Mouse (Mus musculus): ENCODE results near the gene Sprr2e. TPM values are rescaled to one million over a fixed set of nuclear protein-coding genes. Genes with fewer than 3 reads are reported as not detected.

Sprr2e gene
- total RNA-seq (2015) (not detected in 2 replicates), total RNA-seq (2017) (not detected in 2 replicates)

DNA sequence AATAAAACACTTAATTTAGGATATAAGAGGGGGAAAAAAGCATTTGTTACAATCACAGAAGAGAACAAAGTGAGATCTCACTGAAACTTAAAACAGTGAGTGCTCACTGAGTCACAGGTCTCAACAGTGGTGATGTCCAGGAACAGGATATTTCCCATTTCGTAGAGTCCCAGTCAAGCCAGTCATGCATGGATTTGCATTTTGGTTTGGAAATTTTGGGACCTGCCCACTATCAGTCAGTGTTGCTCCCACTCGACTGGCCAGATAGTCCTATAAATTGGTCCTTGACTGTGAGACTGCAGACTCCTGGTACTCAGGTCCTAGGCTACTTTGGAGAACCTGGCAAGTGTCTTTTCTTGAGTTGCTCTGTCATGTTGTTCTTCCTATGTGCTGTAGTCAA, at the start of gene Sprr2e:
Sprr2e (plus strand) TSS at position 301 of the 400 bp plus-strand sequence.
- ATAC-seq (replicated peaks; ENCODE audit: poor library complexity): no peak

DNA sequence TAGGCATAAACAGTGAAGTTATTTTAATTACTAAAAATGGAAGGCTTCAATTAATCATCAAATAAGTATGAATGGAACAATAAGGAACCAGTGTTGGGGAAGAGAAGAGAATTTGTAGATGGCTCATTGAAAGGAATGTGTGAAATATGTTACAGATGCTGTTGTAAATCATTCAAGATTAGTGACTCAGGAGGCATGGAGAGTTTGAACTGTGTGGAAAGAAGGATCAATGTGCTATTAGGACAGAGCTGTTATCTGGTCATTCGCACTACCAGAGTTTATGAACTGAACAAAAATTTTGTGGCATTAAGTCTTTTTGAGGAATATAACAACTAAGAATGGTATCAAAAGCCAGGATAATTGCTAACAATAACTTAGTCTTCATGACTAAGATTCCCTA, 44.5 kb upstream of the Sprr2e start:
- ATAC-seq (replicated peaks; ENCODE audit: poor library complexity): no peak

DNA sequence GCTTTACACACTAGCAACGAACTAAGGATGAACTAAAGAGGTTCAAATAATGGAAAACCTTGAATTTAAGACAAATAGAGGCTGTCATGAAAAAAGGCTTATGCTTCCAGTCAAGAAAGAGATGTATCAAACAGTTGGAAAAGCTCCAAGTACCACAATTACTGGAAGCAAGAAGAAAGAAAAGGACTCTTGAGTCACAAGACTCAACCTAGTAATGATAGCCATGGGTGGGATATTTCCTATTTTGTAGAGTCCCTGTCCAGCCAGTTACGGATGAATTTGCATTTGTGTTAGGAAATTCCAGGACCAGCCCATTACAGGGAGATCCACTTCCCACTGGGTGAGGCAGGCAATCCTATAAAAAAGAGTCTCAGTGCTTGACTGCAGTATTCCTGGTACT, 35.6 kb upstream of the Sprr2e start, which contains the start of gene Sprr2b:
Sprr2b (plus strand) TSS at position 301 of the 400 bp plus-strand sequence.
- ATAC-seq (replicated peaks; ENCODE audit: poor library complexity): no peak

DNA sequence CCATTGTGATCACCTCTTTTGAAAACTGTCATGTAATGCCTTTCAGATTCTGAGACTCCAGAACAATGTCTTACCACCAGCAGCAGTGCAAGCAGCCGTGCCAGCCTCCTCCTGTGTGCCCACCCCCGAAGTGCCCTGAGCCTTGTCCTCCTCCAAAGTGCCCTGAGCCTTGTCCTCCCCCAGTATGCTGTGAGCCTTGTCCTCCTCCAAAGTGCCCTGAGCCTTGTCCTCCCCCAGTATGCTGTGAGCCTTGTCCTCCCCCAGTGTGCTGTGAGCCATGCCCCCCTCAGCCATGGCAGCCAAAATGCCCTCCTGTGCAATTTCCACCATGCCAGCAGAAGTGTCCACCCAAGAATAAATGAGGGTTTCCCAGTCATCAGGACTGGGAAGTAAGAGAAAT, 34.6 kb upstream of the Sprr2e start:
- ATAC-seq (replicated peaks; ENCODE audit: poor library complexity): no peak

DNA sequence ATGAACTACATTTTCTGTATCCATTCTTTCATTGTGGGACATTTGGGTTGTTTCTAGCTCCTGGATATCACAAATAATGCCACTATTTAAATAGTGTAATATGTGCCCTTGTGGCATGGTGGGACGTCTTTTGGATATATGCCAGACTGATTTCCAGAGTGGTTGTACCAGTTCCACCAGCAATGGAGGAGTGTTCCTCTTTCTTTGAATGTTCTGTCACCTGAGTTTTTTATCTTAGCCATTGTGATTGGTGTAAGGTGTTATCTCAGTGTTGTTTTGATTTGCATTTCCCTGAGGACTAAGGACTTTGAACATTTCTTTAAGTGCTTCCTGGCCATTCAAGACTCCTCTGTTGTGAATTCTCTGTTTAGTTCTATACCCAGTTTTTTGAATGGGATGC, 15.7 kb upstream of the Sprr2e start:
- ATAC-seq (replicated peaks; ENCODE audit: poor library complexity): no peak

DNA sequence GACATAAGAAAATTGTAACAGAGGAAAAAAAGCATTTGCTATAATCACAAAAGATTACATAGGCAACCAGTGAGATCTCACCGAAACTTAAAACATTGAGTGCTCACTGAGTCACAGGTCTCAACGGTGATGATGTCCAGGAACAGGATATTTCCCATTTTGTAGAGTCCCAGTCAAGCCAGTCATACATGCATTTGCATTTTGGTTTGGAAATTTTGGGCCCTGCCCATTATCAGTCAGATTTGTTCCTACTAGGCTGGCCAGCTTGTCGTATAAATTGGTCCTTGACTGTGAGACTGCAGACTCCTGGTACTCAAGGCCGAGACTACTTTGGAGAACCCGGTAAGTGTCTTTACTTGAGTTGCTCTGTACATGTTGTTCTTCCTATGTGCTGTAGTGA, 13.1 kb upstream of the Sprr2e start, which contains the start of gene Sprr2d:
Sprr2d (plus strand) TSS at position 301 of the 400 bp plus-strand sequence.
- no peak for ATAC-seq (replicated peaks; ENCODE audit: poor library complexity)

DNA sequence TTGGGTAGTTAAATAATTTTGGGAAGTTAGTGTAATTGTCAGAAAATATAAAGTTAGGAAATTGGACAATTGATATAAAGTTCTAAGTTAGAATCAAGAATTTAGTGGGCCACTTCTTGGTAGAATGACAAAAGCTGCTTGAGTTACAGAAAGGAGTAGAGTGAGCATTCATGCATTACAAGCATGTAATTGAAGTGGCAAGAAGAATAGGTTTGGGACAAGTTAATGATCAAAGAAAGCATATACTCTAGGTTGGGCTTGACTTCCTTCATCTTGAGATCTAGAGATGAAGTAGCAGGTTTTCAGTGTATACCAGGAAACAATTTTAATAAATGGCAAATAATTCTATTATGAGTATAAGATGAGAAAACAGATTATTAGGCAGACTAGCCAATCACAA, 9.7 kb downstream of the Sprr2e start:
- ATAC-seq (replicated peaks; ENCODE audit: poor library complexity): no peak

DNA sequence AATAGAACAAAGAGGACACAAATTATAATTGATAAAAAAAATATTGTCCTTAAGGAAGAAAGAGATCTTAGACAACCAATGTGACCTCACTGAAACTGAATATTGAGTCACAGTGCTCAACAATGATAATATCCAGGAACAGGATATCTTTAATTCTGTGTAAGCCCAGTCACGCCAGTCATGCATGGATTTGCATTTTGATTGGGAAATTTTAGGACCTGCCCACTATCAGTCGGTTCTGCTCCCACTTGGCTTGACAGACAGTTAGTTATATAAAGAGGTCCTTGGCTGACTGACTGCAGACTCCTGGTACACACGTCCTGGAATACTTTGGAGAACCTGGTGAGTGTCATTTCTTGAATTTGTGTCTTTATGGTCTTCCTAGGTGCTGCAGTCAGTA, 12.9 kb downstream of the Sprr2e start, which contains the start of gene Sprr2f:
Sprr2f (plus strand) TSS at position 301 of the 400 bp plus-strand sequence.
- ATAC-seq (replicated peaks; ENCODE audit: poor library complexity): no peak

DNA sequence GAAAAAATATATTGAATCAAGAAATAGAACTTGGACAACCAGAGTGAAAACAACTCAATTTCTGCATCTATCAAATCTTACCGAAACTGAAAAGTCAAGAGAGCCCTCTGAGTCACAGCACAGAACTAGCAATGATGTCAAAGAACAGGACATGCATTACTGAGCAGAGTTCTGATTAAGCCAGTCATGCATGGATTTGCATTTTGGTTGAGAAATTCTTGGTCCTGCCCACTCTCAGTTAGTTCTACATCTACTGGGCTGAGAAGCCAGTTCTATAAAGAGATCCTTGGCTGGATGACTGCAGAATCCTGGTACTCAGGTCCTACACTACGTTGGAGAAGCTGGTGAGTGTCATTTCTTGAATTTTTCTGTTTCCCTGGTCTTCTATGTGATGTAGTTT, 21.7 kb downstream of the Sprr2e start:
- ATAC-seq (replicated peaks; ENCODE audit: poor library complexity): no peak

DNA sequence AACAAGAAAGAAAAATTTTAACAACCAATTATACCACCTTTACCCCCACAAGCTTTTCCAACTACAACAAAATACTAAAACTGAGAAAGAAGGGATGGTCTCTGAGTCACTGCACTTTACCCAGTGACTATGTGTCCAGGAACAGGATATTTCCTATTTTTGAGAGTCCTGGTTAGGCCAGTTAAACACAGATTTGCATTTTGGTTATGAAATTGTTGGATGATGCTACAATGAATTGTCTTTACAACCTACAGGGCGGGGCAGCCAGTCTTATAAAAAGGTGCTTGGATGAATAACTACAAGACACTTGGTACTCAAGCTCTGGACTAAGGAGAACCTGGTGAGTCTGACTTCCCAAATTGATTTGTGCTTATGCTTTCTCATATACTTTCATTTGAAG, 33.4 kb downstream of the Sprr2e start, which contains the start of gene Sprr2h:
Sprr2h (plus strand) TSS at position 301 of the 400 bp plus-strand sequence.
- no peak for ATAC-seq (replicated peaks; ENCODE audit: poor library complexity)

DNA sequence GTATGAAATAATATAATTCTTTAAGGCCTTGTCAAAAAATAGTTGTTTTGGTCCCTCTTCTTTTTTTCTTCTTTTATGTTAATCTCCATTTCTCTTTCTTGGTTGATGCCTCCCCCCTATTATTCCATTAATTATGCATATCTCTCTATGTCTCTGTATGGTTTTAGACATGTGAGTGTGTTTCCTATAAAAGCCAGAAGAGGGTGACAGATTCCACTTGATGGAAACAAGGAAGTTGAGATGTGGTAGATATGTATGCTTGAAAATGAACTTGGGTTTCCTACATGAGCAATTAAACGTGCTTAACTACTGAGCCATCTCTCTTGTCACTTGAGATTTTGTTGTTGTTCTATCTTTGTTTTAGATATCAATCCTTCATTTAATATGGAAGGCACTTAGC, 42.4 kb downstream of the Sprr2e start:
- no peak for ATAC-seq (replicated peaks; ENCODE audit: poor library complexity)

Other genes starting within 250 kb of the Sprr2e start
- not detected in 2 replicates for gene Prr9, start 228.2 kb upstream of the Sprr2e start, total RNA-seq (2015)
- gene Prr9, start 228.2 kb upstream of the Sprr2e start, total RNA-seq (2017): not detected in 2 replicates
- not detected in 2 replicates for gene Lelp1, start 209.4 kb upstream of the Sprr2e start, total RNA-seq (2015)
- gene Lelp1, start 209.4 kb upstream of the Sprr2e start, total RNA-seq (2017): not detected in 2 replicates
- gene Sprr2a1, start 136.3 kb upstream of the Sprr2e start, total RNA-seq (2015): not detected in 2 replicates
- gene Sprr2a1, start 136.3 kb upstream of the Sprr2e start, total RNA-seq (2017): not detected in 2 replicates
- gene Sprr2a2, start 136.2 kb upstream of the Sprr2e start, total RNA-seq (2015): not detected in 2 replicates
- gene Sprr2a2, start 136.2 kb upstream of the Sprr2e start, total RNA-seq (2017): not detected in 2 replicates
- gene Sprr2a3, start 66.7 kb upstream of the Sprr2e start, total RNA-seq (2015): not detected in 2 replicates
- not detected in 2 replicates for gene Sprr2a3, start 66.7 kb upstream of the Sprr2e start, total RNA-seq (2017)
- not detected in 2 replicates for gene Sprr2b, start 35.5 kb upstream of the Sprr2e start, total RNA-seq (2015)
- not detected in 2 replicates for gene Sprr2b, start 35.5 kb upstream of the Sprr2e start, total RNA-seq (2017)
- not detected in 2 replicates for gene Sprr2d, start 13.0 kb upstream of the Sprr2e start, total RNA-seq (2015)
- not detected in 2 replicates for gene Sprr2d, start 13.0 kb upstream of the Sprr2e start, total RNA-seq (2017)
- not detected in 2 replicates for gene Sprr2f, start 13.0 kb downstream of the Sprr2e start, total RNA-seq (2015)
- gene Sprr2f, start 13.0 kb downstream of the Sprr2e start, total RNA-seq (2017): not detected in 2 replicates
- not detected in 2 replicates for gene Sprr2h, start 33.5 kb downstream of the Sprr2e start, total RNA-seq (2015)
- not detected in 2 replicates for gene Sprr2h, start 33.5 kb downstream of the Sprr2e start, total RNA-seq (2017)
- not detected in 2 replicates for gene Sprr2i, start 55.8 kb downstream of the Sprr2e start, total RNA-seq (2015)
- gene Sprr2i, start 55.8 kb downstream of the Sprr2e start, total RNA-seq (2017): not detected in 2 replicates
- gene Sprr2j-ps, start 65.9 kb downstream of the Sprr2e start, total RNA-seq (2015): not detected in 2 replicates
- gene Sprr2j-ps, start 65.9 kb downstream of the Sprr2e start, total RNA-seq (2017): not detected in 2 replicates
- gene Gm9774, start 77.3 kb downstream of the Sprr2e start, total RNA-seq (2015): 9.5 and 12.2 TPM in 2 replicates
- gene Gm9774, start 77.3 kb downstream of the Sprr2e start, total RNA-seq (2017): 1.7 and 1.9 TPM in 2 replicates
- gene Sprr2k, start 80.4 kb downstream of the Sprr2e start, total RNA-seq (2015): not detected in 2 replicates
- not detected in 2 replicates for gene Sprr2k, start 80.4 kb downstream of the Sprr2e start, total RNA-seq (2017)
- gene Sprr1b, start 86.6 kb downstream of the Sprr2e start, total RNA-seq (2015): not detected in 2 replicates
- gene Sprr1b, start 86.6 kb downstream of the Sprr2e start, total RNA-seq (2017): not detected in 2 replicates
- not detected in 2 replicates for gene Sprr3, start 106.6 kb downstream of the Sprr2e start, total RNA-seq (2015)
- gene Sprr3, start 106.6 kb downstream of the Sprr2e start, total RNA-seq (2017): not detected in 2 replicates
- gene Sprr1a, start 133.8 kb downstream of the Sprr2e start, total RNA-seq (2015): not detected in 2 replicates
- not detected in 2 replicates for gene Sprr1a, start 133.8 kb downstream of the Sprr2e start, total RNA-seq (2017)
- gene Sprr4, start 148.3 kb downstream of the Sprr2e start, total RNA-seq (2015): not detected in 2 replicates
- gene Sprr4, start 148.3 kb downstream of the Sprr2e start, total RNA-seq (2017): not detected in 2 replicates
- not detected in 2 replicates for gene 2310046K23Rik, start 182.4 kb downstream of the Sprr2e start, total RNA-seq (2015)
- gene 2310046K23Rik, start 182.4 kb downstream of the Sprr2e start, total RNA-seq (2017): not detected in 2 replicates
- 0.22 TPM in 1 of 2 replicates, not detected in the other for gene Ivl, start 221.6 kb downstream of the Sprr2e start, total RNA-seq (2015)
- gene Ivl, start 221.6 kb downstream of the Sprr2e start, total RNA-seq (2017): 0.27 TPM in 1 of 2 replicates, not detected in the other
- gene Smcp, start 236.9 kb downstream of the Sprr2e start, total RNA-seq (2015): not detected in 2 replicates
- gene Smcp, start 236.9 kb downstream of the Sprr2e start, total RNA-seq (2017): not detected in 2 replicates

Data from megakaryocyte progenitor cell, adult 5-6 weeks (primary cell).